In genomic region chr8:11454228-11454627, GRCm38 (mm10) we compare ENCODE assay signal across 14 mouse cellular contexts.
"Had no signal": no experiment of that assay in that cellular context is flagged by ENCODE, and none has a peak within 500 bp of the region (broad histone marks: within the 10 kb centered on the region; RNA-seq: fewer than 3 reads in every experiment).

No protein-coding gene starts in this region.

- H3K9ac ChIP-seq: liver, embryonic 13.5 days; neural tube, embryonic 12.5 days; neural tube, embryonic 15.5 days had no signal

- ATAC-seq: intestine, postnatal 0 days had no signal

- DNase-seq: kidney, adult 2 months; kidney, postnatal 25 days; layer of hippocampus, adult 9-11 months; liver, embryonic 13.5 days; lung, adult 2 months; lung, postnatal 14 days; lung, postnatal 4 days; thymus, adult 18-20 months; thymus, postnatal 36 days had no signal

- H3K36me3 ChIP-seq: liver, embryonic 13.5 days; neural tube, embryonic 12.5 days; neural tube, embryonic 15.5 days had no signal

- H3K27ac ChIP-seq: kidney, postnatal 0 days; layer of hippocampus, adult 2 months; liver, embryonic 13.5 days; neural tube, embryonic 12.5 days; neural tube, embryonic 15.5 days had no signal

- H3K9me3 ChIP-seq: liver, embryonic 13.5 days; neural tube, embryonic 12.5 days; neural tube, embryonic 15.5 days had no signal

- H3K4me3 ChIP-seq: layer of hippocampus, adult 2 months; liver, embryonic 13.5 days; neural tube, embryonic 12.5 days; neural tube, embryonic 15.5 days had no signal

- H3K27me3 ChIP-seq: neural tube, embryonic 12.5 days; neural tube, embryonic 15.5 days had no signal

- H3K4me2 ChIP-seq: liver, embryonic 13.5 days; neural tube, embryonic 12.5 days; neural tube, embryonic 15.5 days had no signal
